Mouse (Mus musculus) right cerebral cortex, postnatal 25 days (tissue): Measurements from ENCODE around the gene Thada.

Experiments
- DNase-seq: peaks from one replicate; pipeline ENCODE4 v3.0.0; 2022

Gene Thada

DNA sequence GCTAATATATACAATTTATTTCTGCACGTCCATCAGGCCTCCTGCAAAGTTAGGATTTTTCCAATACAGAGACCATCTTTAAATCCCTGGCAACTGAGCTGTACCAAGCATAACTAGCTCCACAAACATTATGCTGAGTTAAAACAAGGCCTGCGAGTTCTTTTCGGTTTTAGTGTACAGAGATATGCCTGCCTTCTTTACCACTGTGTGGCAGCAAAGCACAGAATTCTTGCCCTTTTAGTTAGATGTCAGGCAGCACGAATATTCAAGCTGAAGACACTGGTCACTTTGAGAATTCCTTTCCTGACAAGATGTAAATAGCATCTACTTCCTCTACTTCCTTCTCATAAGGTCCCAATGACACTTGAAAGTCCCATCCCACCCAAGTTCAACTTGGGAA lies 8.3 kb upstream of the Thada start:
- no peak for DNase-seq

DNA sequence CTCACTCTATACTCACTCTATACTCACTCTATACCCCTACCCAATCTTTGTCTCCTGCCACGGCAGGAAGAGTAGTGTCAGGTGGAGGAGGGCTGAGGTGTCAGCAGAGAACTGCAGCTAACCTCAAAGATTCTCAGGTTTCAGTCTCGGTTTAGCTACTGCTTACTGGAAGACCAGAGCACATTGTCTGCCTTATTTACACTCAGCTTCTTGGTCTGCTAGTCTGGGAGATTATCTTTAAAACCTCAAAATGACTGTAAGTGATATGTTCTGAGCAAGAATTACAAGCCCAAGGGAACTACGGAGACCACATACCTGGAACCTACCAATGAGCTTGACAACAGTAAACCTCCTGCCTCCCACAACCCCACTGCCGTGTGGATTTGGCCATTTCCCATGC lies 31.0 kb downstream of the Thada start:
- no peak for DNase-seq

DNA sequence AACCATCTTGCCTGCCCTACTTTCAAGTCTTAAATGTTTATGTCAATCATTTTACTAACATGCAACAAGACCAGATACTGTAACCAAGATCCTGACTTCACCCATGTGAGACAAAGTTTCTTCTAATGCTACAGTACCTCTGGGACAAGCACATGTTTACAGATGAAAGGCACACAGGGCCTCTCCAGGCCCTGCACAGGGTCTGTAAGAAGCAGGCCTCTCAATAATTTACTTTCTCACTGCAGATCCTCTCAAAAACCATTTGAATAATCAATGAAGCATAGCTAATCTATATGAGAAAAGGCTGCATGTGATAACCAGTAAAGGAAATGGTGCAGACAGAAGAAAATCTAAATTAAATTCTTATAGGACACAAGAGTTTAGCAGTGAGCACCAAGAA lies 31.8 kb downstream of the Thada start:
- no peak for DNase-seq

GRCm38 (mm10) chr17:84431991-84432390 lies 34.0 kb downstream of the Thada start:
- DNase-seq = no peak

DNA sequence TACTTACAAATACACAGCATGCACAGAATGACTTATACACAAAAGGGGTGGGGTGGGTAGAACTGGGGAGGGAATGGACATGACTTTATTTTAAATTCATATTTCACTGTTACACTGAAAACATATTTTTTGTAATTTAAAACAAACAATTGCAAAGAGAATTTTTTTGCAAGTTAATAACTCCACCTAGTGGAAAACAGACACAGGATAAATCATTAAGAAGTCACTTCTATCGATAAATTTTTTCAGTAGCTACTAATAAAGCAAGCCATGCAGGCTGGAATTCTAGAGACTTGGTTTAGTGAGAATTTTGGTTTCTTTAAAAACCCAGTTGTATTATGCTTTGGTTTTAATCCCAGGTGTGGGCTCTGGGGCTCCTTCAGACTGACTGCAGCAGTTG lies 41.7 kb downstream of the Thada start:
- DNase-seq = no peak

DNA sequence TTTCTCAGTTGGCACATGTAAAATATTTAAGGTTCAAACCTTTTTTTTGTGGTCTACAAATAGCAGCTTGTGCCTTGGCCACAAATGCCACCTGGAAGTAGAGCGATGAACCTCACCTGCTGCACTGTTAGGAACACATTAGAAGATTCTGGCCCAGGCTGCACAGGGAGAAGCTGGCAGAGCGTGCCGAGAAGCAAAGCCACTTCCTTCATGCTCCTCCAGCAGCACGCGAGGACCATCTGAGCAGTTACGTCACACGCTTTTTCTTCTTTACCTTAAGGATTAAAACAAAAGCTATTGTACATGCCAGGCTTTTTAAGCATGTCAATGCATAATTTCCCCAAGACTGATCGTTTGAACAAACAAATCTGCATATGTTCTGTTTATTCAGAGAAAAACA lies 43.1 kb downstream of the Thada start:
- DNase-seq = no peak

DNA sequence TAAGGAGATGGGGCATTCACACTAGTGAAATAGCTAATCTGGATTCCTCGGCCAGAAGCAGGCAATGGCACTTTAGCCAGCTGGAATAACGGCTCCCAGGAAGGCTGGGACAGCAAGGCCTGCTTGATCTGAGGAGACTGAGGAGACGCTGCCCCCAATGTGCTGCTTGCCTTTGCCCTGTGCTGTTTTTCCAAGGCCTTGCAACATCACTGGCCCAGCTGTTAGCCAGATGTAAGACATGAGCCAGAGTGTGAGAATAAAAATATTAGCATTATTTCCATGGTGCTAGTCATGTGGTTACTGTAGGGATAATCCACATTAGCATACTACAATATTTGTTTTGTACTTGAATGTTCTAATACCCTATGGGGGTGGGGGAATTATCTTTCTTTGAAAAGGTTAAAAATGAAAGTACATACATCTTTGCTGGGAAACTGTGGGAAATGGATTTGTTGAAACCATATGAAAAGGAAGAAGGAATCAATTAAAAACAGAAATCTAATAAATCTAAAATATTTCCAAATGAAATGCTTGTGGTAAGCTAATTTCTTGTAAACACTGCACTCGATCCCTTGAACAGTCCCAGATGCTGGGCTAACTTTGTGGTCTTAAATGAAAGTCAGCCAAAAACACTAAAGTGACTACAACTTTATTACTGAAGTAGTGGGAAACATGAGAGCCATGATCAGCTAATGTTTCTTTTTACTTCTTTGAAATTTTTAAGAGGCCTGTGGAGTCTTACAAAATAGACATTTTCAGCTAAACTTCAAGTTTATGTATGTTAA lies 43.8 kb downstream of the Thada start:
- no peak for DNase-seq

- DNase-seq = no peak
These were observed 45.0 kb downstream of the Thada start for GRCm38 (mm10) chr17:84421042-84421441.

GRCm38 (mm10) chr17:84420276-84420639 lies 45.7 kb downstream of the Thada start:
- no peak for DNase-seq

DNA sequence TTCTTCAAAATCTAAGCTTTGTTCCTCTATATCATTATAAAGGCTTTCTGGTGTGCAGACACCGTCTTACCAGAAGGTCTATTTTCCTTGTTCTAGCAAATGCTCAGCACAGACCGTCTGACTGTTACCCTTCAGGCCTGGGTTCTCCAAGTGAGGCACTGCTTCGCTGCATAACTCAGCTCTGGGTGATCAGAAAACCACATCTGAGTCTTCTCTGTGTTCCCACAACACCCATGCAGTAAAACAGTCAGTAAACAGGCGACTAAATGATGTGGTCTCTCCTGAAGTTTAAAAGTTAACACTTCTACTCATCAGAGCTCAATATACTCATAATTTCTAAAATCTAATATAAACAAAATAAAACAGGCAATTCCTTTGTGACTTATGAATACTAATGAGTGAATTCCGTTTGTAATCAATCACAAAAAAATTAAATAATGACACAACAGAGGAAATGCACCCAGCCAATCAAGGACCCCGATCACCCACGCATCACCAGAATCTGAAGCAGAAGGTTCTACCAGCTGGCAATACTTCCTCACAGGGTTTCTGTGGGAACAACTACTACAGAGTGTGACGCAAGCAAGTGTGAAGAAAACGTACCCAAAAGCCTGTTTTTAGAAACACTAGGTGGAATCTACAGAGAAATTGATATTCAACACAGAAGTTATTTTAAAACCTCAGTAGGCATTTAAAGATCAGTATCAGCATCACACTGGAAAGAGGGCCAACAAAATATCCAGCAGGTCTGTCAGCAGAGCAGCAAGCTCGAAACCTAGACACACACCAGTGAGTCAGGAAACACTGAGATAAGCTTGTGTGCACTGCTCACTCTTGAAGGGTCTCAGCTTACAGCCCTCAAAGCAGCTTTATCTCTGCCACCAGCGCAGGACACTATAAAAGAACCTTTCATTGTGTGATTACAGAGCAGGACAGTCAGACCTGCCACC lies 46.4 kb downstream of the Thada start:
- peak; percentile 58 for DNase-seq

DNA sequence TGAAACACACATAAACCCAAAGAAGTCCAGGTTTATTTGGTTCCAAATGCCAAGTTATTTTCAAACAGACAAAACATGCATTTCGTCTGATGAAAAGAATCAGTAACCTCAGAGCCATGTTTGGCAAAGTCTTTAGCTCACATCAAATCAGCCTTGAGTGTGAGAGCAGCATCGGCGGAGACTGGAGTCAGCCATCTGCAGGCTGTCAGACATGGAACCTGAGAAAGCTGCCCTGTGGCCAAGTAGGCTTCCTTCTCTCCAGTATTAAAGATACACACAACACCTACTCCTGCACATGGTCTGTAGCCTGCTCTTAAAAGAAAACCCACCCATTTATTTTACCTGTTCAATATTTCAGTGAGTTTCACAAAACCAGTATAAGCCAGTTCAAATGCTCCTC lies 50.1 kb downstream of the Thada start:
- no peak for DNase-seq

- no peak for DNase-seq
These were observed 57.3 kb downstream of the Thada start for GRCm38 (mm10) chr17:84408731-84409130.

DNA sequence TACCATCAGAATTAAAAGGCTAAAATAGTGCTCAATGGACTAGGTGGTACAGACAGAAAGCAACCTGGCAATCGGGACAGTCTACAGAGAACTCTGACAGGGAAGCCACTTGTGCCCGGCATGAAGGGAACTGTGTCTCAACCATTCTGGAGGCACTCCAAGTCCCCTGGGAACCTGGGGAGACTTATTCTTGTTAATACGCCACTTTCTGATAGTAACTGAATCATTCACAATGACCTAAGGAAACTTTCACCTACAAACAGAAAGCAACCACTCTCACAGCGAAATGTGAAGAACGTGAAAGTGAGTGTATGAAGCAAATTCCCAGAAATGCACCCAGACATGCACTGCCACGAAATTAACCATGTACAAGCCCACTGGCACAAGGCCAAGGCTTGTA lies 60.4 kb downstream of the Thada start:
- DNase-seq = no peak

DNA sequence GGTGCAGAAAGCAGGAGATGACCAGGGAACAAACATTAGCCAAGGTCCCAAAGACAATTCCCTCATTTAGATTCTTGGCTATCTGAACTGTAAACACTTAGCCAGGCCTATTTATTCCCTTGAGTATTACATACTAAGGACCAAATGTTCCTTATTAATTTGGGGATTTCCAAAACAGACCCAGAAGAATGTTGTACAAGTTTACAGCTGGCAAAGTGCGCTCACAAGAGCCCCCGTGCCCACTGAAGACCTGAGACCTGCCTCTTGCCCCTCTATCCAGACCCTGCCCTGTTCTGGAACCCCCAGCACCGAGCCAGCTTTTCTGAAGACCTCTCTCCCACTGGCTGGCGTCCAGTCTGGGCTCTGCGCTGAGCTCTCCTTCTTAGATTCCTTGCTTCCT lies 64.2 kb downstream of the Thada start:
- DNase-seq = no peak

DNA sequence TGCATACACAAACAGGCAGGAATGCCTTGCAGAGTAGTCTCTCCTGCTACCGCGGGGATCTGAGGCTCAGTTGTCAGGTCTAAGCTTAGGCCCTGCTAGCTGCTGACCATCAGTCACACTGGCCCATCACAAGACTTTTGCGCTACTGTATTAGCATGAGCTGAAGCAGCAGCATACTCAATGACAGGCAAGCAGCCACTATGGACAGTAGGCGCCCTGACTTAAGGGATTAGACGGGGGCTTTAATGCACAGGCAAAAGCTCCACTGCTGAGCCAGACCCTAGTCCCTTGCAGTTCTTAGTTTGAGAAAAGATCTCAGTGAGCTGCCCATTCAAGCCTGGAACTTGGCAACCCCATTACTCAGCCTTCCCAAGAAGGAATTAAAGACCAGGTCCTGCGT lies 66.6 kb downstream of the Thada start:
- DNase-seq = no peak

DNA sequence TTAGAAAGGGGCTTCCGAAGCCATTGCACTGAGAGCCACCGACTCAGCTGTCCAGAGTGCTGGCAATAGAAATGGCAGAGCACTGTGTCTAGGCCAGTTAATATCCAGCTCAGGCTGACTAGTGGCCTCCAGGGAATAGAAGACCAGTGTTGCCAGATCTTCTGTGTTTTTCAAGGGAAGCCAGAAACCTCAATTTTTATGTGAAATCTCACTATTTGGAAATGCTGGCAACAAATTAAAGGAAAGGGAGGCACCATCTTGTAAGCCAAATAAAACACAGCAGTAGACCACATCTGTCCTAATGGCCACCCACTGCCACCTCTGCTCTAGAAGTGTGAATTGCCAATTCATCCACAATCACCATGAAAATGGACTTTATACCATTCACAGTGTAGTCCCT lies 76.0 kb downstream of the Thada start:
- no peak for DNase-seq

DNA sequence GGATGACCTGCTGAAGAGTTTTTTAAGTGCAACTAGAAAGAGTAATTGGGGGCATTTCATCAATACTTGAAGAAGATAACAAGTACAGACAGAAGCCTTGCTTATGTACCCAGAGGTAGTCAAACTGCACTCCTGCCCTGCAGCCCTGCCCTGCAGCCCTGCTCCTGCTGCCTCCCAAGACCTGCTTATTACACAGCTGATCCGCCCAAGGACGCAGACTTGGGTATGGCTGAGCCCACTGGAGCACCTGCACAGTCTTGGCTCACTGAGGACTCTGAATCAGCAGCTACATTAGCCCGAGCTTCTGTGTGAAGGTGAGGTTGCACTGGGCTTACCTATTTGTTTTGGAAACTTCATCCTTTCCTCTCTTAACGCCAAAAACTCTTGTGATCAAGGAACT lies 79.8 kb downstream of the Thada start:
- DNase-seq = no peak

- no peak for DNase-seq
These were observed 80.3 kb downstream of the Thada start for GRCm38 (mm10) chr17:84385696-84386095.

GRCm38 (mm10) chr17:84384661-84385060 lies 81.3 kb downstream of the Thada start:
- no peak for DNase-seq

DNA sequence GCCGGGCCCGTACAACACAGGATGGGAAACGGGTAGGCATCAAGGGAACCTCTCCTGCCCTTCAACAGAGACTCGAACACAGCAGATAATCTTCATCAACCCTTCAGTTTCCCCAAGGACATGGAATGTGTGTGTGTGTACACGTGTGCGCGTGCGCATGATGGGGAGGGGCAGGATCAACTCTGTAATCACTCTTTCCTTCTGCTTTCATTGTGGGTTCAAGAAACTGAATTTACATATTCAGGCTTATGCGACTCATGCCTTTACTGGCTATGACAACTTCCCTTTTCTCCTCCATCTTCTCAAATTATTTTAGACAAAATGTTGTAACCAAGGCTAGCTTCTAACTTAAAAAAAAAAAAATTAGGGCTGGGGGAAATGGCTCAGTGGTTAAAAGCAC lies 85.7 kb downstream of the Thada start:
- no peak for DNase-seq

- DNase-seq = no peak
These were observed 89.1 kb downstream of the Thada start for GRCm38 (mm10) chr17:84376882-84377281.

DNA sequence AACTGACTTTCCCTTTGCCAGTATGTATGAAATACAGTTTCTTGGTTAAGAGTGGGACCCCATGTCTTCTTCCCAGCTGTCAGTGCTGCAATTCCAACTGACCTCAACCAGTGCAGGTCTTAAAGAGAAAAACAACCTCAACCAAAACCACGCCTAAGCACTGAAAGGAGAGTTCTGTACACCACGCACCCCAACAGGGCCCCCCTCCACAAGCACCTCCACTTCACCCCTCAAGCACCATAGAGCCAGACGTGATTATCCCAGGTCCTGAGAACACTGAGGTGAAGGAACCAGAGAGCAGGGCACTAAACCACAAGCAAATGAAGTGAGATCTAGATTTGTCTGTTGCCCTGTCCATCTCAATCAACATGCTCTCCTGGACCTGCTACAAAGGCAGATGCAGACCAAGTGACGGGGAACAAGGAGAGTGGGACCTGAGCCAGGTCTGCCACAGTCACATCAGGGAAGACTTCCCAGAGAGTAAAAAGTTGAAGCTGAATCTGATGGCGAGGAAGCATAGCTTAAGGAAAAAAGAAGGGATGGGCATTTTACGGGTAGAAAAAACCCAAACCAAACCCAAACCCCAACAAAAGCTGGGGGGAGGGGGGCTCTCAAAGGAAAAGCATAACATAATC lies 93.5 kb downstream of the Thada start:
- no peak for DNase-seq

DNA sequence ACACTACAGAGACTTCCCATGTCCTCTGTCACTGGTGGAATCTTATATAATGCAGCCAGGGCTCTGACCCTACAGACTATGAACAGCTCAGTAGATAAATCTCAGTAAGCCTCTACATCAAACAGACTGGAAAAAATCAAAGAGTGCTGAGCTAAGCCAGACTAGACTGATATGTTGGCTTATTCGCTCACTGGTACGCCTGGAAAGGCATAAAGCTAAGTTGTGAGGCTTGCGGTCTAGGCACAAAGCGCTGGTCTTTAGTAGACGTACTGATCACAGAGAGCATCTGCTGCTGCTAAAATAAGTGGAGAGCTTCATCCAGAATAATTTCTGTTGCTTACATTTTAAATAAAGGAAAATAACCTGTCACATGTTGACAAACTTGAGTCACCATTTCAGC lies 95.6 kb downstream of the Thada start:
- no peak for DNase-seq

GRCm38 (mm10) chr17:84369769-84370168 lies 96.2 kb downstream of the Thada start:
- no peak for DNase-seq
